Mouse (Mus musculus): ENCODE measurements around the gene Mrpl17. TPM values are rescaled to one million over a fixed set of nuclear protein-coding genes. Genes with fewer than 3 reads are reported as not detected.
"Not testable (repeated sequence)": the region's sequence is repeated elsewhere in the genome, so short reads cannot be mapped to it uniquely, and the experiment has no call there.

The Mrpl17 gene
- total RNA-seq (2014; rRNA removed), result 16.6 and 18.6 TPM in 2 replicates
- 173 and 192 TPM in 2 replicates for polyA plus RNA-seq (2015; fragmentation: Nextera tagmentation; extraction: Ambion mirVana)

DNA sequence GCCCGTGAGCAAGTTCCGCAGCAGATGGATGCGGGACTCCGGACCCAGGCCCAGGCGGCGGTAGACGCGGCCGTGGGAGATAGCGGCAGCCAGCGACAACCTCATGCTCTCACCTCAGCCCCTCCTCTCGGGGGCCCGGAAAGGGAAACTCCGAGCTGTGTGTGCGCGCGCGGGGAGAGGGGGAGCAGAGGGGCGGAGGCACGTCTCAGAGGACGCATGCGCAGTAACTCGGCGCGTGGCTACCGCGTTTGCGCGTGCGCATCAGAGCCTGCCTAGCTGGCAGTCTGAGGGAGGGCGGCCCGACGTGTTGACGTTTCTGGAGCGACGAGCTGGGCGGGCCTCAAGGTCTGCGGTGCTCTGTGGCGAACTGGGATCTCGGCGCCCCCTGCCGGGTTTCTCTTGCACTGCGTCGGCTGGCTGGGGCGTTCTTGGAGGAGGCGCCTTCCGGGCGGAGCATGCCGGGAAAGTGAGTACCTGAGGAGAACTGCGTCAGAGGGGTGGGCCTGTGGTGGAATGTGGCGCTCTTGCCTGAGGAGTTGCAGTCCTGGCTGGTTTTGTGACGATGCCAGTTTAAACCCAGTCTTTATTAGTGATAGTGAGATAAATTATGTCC, at the start of gene Mrpl17:
Mrpl17 (minus strand) TSS at position 223 of the 613 bp plus-strand sequence.
- Histone ChIP-seq H3K4me3 (ENCODE audit: low read depth, low read length) (peak within 1 kb of the TSS; percentile 80), H3K36me3 (ENCODE audit: insufficient read depth, low read length) (peaks cover 4% of the 10 kb centered on the region; the same call in 1 of the 2 replicates), H3K27ac (ENCODE audit: low read depth, low read length) (peak within 1 kb of the TSS; percentile 86), H3K27me3 (ENCODE audit: insufficient read depth, low read length) (no peaks in the 10 kb centered on the region), H3K4me1 (ENCODE audit: insufficient read depth, low read length) (peaks cover 6% of the 10 kb centered on the region), H3K9me3 (ENCODE audit: low read length) (no peaks in the 10 kb centered on the region), H3K4me2 (ENCODE audit: low read depth, low read length, poor library complexity, severe bottlenecking) (peak within 1 kb of the TSS; percentile 71), H3K9ac (replicated peaks; ENCODE audit: low read length, poor library complexity, severe bottlenecking) (peak within 1 kb of the TSS; percentile 83)
- peak; percentile 95 for TF ChIP-seq CTCF (IDR thresholded peaks at IDR 0.05)
- DNase-seq (ENCODE audit: low spot score), result peak; percentile 99
- ATAC-seq (ENCODE audit: low FRiP score), result peak; percentile 98
- WGBS, result under 1% methylated on average over 45 of the region's 52 CpGs

DNA sequence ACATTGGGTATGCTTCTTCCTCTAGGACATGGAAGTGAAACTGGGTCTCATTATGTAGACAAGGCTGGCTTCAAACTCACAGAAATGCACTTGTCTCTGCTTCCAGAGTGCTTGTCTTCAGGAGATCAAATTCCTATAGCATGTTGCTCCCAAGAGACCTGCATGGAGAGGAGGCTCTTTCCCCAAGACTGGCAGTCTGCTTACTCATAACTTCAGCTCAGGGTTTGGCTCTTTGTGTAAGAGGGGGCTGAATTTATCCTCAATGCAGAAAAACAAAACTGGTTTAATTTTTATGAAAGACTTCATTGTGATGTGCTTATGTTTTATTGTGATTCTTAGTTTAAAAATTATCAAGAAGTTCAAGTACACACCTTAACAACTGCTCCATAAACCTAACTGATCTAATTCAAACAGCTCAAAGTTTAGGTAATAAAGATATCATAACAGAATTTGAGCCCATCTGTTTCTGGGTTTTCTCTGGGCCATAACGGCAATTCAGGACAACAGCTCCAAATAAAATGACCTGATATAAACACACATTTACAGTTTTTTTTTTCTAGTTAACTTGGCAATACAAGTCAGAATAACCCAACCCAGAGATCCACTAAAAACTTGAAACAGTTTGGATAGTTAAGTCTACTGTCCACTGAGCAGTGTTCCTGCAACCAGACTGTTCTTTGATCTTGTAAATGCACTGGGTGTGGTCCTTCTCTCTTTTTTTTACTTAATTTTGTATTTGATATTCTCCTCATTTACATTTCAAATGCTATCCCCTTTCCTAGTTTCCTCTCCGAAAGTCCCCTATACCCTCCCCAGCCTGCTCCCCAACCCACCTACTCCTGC, 45.0 kb upstream of the Mrpl17 start:
- H3K4me1 ChIP-seq (ENCODE audit: insufficient read depth, low read length); H3K4me2 ChIP-seq (ENCODE audit: low read depth, low read length, poor library complexity, severe bottlenecking); H3K4me3 ChIP-seq (ENCODE audit: low read depth, low read length); H3K9me3 ChIP-seq (ENCODE audit: low read length); H3K27ac ChIP-seq (ENCODE audit: low read depth, low read length); ATAC-seq (ENCODE audit: low FRiP score); H3K9ac ChIP-seq (replicated peaks; ENCODE audit: low read length, poor library complexity, severe bottlenecking); DNase-seq (ENCODE audit: low spot score); H3K36me3 ChIP-seq (ENCODE audit: insufficient read depth, low read length); H3K27me3 ChIP-seq (ENCODE audit: insufficient read depth, low read length): not testable (repeated sequence)
- no CpG with 5 or more reads among the region's 2 CpGs for WGBS

DNA sequence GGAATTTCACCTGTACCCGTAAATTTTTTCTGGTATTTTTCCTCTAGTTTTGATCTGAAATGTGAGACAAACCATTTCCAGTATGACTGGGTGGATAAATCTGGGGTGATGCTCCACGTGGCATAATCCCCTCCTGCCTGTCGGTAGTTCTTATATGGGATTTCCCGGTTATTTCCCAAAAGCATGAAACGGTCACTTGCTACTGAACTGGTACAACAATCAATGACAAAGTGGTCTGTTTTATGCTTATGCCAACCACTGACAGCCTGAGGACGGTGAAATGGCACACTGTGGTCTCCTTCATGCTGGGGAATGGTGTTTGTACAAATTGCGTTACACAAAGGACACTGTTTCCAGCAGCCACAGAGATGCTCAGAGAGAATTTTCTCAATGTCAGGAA, 13.4 kb upstream of the Mrpl17 start:
- H3K4me1 ChIP-seq (ENCODE audit: insufficient read depth, low read length), result no peaks in the 10 kb centered on the region

DNA sequence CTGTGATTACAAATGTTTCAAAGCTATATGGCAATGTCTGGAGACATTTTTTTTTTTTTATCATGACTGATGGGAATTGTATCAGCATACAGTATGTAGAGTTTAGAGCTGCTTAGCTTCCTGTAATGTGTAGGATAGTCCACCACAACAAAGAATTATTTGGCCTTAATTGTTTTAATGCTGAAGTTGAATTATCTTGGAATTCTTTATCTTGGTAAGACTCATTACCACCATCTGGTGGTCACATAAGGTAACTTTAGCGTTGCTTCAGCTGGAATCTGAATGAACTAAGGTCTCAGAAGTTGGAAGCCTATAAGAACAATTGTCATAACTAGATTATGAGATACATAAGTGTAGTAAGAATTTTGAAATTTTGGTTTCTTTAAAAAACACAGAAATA, 7.6 kb upstream of the Mrpl17 start:
- peak; percentile 84 for TF ChIP-seq CTCF (IDR thresholded peaks at IDR 0.05)
- DNase-seq (ENCODE audit: low spot score), result peak; percentile 75
- no peaks in the 10 kb centered on the region for H3K9me3 ChIP-seq (ENCODE audit: low read length)
- WGBS, result 0% methylated on average over 1 of the region's 1 CpGs
- H3K4me1 ChIP-seq (ENCODE audit: insufficient read depth, low read length), result no peaks in the 10 kb centered on the region
- no peaks in the 10 kb centered on the region for H3K36me3 ChIP-seq (ENCODE audit: insufficient read depth, low read length)
- ATAC-seq (ENCODE audit: low FRiP score), result no peak
- H3K4me2 ChIP-seq (ENCODE audit: low read depth, low read length, poor library complexity, severe bottlenecking), result no peak overlapping the region
- H3K4me3 ChIP-seq (ENCODE audit: low read depth, low read length), result no peak overlapping the region
- H3K9ac ChIP-seq (replicated peaks; ENCODE audit: low read length, poor library complexity, severe bottlenecking), result no peak overlapping the region
- H3K27me3 ChIP-seq (ENCODE audit: insufficient read depth, low read length), result no peaks in the 10 kb centered on the region
- no peak overlapping the region for H3K27ac ChIP-seq (ENCODE audit: low read depth, low read length)

More for the DNA sequence above, 13.4 kb upstream of the Mrpl17 start:
- Histone ChIP-seq H3K9ac (replicated peaks; ENCODE audit: low read length, poor library complexity, severe bottlenecking) (no peak overlapping the region), H3K36me3 (ENCODE audit: insufficient read depth, low read length) (no peaks in the 10 kb centered on the region), H3K4me3 (ENCODE audit: low read depth, low read length) (no peak overlapping the region), H3K9me3 (ENCODE audit: low read length) (no peaks in the 10 kb centered on the region), H3K4me2 (ENCODE audit: low read depth, low read length, poor library complexity, severe bottlenecking) (no peak overlapping the region), H3K27me3 (ENCODE audit: insufficient read depth, low read length) (no peaks in the 10 kb centered on the region), H3K27ac (ENCODE audit: low read depth, low read length) (no peak overlapping the region)
- 74% methylated on average over 7 of the region's 7 CpGs for WGBS
- ATAC-seq (ENCODE audit: low FRiP score) (no peak), DNase-seq (ENCODE audit: low spot score) (no peak)
- TF ChIP-seq CTCF (IDR thresholded peaks at IDR 0.05), result no peak

DNA sequence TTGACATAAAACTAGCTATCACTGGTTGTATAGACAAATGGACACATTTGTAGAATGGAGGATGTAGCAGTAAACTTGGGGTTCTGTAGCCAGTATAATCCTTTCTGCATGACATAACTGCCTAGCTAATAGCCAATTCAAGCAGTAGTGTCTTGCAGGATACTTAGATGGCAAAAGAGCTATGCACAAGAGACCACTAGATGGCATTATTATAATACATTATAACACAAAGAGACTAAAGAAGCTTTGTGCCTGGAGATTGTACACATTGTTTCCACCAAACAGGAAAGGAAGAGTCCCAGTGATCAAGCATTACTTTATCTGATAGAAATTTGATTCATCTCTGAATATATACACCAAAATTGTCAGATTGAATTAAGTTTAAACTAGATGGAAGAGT, 5.8 kb upstream of the Mrpl17 start:
- Histone ChIP-seq H3K36me3 (ENCODE audit: insufficient read depth, low read length) (no peaks in the 10 kb centered on the region), H3K27me3 (ENCODE audit: insufficient read depth, low read length) (no peaks in the 10 kb centered on the region), H3K4me1 (ENCODE audit: insufficient read depth, low read length) (no peaks in the 10 kb centered on the region), H3K4me3 (ENCODE audit: low read depth, low read length) (no peak overlapping the region), H3K27ac (ENCODE audit: low read depth, low read length) (no peak overlapping the region), H3K9me3 (ENCODE audit: low read length) (no peaks in the 10 kb centered on the region), H3K9ac (replicated peaks; ENCODE audit: low read length, poor library complexity, severe bottlenecking) (no peak overlapping the region), H3K4me2 (ENCODE audit: low read depth, low read length, poor library complexity, severe bottlenecking) (no peak overlapping the region)
- TF ChIP-seq CTCF (IDR thresholded peaks at IDR 0.05), result peak; percentile 68
- ATAC-seq (ENCODE audit: low FRiP score) (no peak), DNase-seq (ENCODE audit: low spot score) (peak; percentile 54)

DNA sequence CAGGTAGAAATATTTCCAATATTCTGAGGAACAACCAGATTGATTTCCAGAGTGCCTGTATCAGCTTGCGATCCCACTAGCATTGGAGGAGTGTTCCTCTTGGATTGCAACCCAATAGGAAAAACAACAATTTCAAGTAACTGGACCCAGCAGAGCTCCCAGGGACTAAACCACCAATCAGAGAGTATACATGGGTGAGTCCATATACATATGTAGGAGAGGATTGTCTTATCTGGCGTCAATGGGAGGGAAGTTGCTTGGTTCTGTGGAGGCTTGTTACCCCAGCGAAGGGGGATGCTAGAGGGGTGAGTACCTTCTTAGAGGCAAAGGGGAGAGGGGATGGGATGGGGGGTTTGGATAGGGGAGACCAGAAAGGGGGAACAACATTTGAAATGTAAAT, 2.4 kb upstream of the Mrpl17 start:
- H3K27me3 ChIP-seq (ENCODE audit: insufficient read depth, low read length), result no peaks in the 10 kb centered on the region
- H3K4me1 ChIP-seq (ENCODE audit: insufficient read depth, low read length), result peaks cover 6% of the 10 kb centered on the region
- peaks cover 4% of the 10 kb centered on the region; the same call in 1 of the 2 replicates for H3K36me3 ChIP-seq (ENCODE audit: insufficient read depth, low read length)
- no peak overlapping the region for H3K27ac ChIP-seq (ENCODE audit: low read depth, low read length)
- H3K9me3 ChIP-seq (ENCODE audit: low read length), result no peaks in the 10 kb centered on the region
- H3K4me3 ChIP-seq (ENCODE audit: low read depth, low read length), result no peak overlapping the region
- DNase-seq (ENCODE audit: low spot score), result no peak
- 83% methylated on average over 3 of the region's 3 CpGs for WGBS
- no peak overlapping the region for H3K9ac ChIP-seq (replicated peaks; ENCODE audit: low read length, poor library complexity, severe bottlenecking)
- H3K4me2 ChIP-seq (ENCODE audit: low read depth, low read length, poor library complexity, severe bottlenecking), result no peak overlapping the region
- ATAC-seq (ENCODE audit: low FRiP score), result no peak
- TF ChIP-seq CTCF (IDR thresholded peaks at IDR 0.05), result no peak

All from midbrain, postnatal 0 days (tissue).